Mouse (Mus musculus): ENCODE measurements around the gene 9130409I23Rik.

GRCm38 (mm10) chr1:181007831-181008230, 43.2 kb upstream of the 9130409I23Rik start:
- TF ChIP-seq GATA1 (IDR thresholded peaks at IDR 0.05; ENCODE audit: borderline replicate concordance, low read length) (no peak), FLI1 (IDR thresholded peaks at IDR 0.05; ENCODE audit: low read length) (no peak)
